7 mouse cellular contexts compared by ENCODE assay signal in genomic region chr16:92499324-92499723, GRCm38 (mm10). TPM values are rescaled to one million over a fixed set of nuclear protein-coding genes. Genes with fewer than 3 reads are reported as not detected.
A peak's percentile ranks its signal among the peaks of the same experiment; 100 is the strongest.
DNase-seq lines count a peak whose midpoint lies in the region; ATAC-seq and TF ChIP-seq lines count a peak whose summit lies in the region.

No protein-coding gene starts in this region.

- no peaks in the 10 kb centered on the region for H3K36me3 ChIP-seq in lung, postnatal 0 days (ENCODE audit: insufficient read depth, low read length)
- no peaks in the 10 kb centered on the region for H3K36me3 ChIP-seq in hindbrain, embryonic 14.5 days (replicated peaks; ENCODE audit: control insufficient read depth, insufficient read depth)
- no peaks in the 10 kb centered on the region for H3K36me3 ChIP-seq in midbrain, embryonic 11.5 days (ENCODE audit: control insufficient read depth, insufficient read depth, low read length)

- H3K4me3 ChIP-seq in lung, postnatal 0 days (ENCODE audit: low read depth, low read length) = peak overlapping the region; percentile 46
- H3K4me3 ChIP-seq in hindbrain, embryonic 14.5 days (replicated peaks; ENCODE audit: low read length) = peak overlapping the region; percentile 39
- peak overlapping the region; percentile 53; the same call in 1 of the 2 replicates for H3K4me3 ChIP-seq in midbrain, embryonic 11.5 days (ENCODE audit: low read depth, low read length)

- H3K4me1 ChIP-seq in lung, postnatal 0 days (ENCODE audit: insufficient read depth, low read depth, low read length) = 0 out of 2 replicates have a peak, but pooled peaks cover 3% of the 10 kb centered on the region
- H3K4me1 ChIP-seq in hindbrain, embryonic 14.5 days (replicated peaks; ENCODE audit: control insufficient read depth, insufficient read depth, low read length) = no peaks in the 10 kb centered on the region
- H3K4me1 ChIP-seq in midbrain, embryonic 11.5 days (ENCODE audit: control insufficient read depth, insufficient read depth, low read length) = peaks cover 7% of the 10 kb centered on the region; the same call in 1 of the 2 replicates

- no peaks in the 10 kb centered on the region for H3K9me3 ChIP-seq in lung, postnatal 0 days (ENCODE audit: low read length)
- no peaks in the 10 kb centered on the region for H3K9me3 ChIP-seq in hindbrain, embryonic 14.5 days (ENCODE audit: control insufficient read depth, low read length)
- no peaks in the 10 kb centered on the region for H3K9me3 ChIP-seq in midbrain, embryonic 11.5 days (ENCODE audit: control insufficient read depth, low read length)

- DNase-seq in lung, postnatal 0 days (ENCODE audit: low spot score) = no peak
- DNase-seq in lung, postnatal 14 days = no peak
- no peak for DNase-seq in hindbrain, embryonic 14.5 days (ENCODE audit: low spot score)
- peak; percentile 90 for DNase-seq in midbrain, embryonic 11.5 days (ENCODE audit: low spot score, missing footprints)
- DNase-seq in frontal cortex, postnatal 14 days (ENCODE audit: low spot score in 2 of 2) = no peak
- DNase-seq in testis, postnatal 10 days (ENCODE audit: low spot score) = no peak
- DNase-seq in urinary bladder, postnatal 14 days (ENCODE audit: low spot score) = no peak

- 15% methylated on average over 15 of the region's 15 CpGs for WGBS in lung, postnatal 0 days
- 18% methylated on average over 15 of the region's 15 CpGs for WGBS in hindbrain, embryonic 14.5 days
- 20% methylated on average over 15 of the region's 15 CpGs for WGBS in midbrain, embryonic 11.5 days

- peak overlapping the region; percentile 68 for H3K4me2 ChIP-seq in lung, postnatal 0 days (replicated peaks; ENCODE audit: low read depth, low read length)
- H3K4me2 ChIP-seq in hindbrain, embryonic 14.5 days (replicated peaks) = peak overlapping the region; percentile 70
- H3K4me2 ChIP-seq in midbrain, embryonic 11.5 days = peak overlapping the region; percentile 85

- no peak for ATAC-seq in lung, postnatal 0 days
- no peak for ATAC-seq in hindbrain, embryonic 14.5 days (ENCODE audit: low FRiP score)
- ATAC-seq in midbrain, embryonic 11.5 days (ENCODE audit: low FRiP score) = no peak

- no peak for TF ChIP-seq EP300 in lung, postnatal 0 days (IDR thresholded peaks at IDR 0.05)

- peak overlapping the region; percentile 19; the same call in 1 of the 2 replicates for H3K9ac ChIP-seq in lung, postnatal 0 days (replicated peaks; ENCODE audit: low read depth)
- no peak overlapping the region for H3K9ac ChIP-seq in hindbrain, embryonic 14.5 days
- H3K9ac ChIP-seq in midbrain, embryonic 11.5 days (ENCODE audit: low read length) = no peak overlapping the region

- H3K27ac ChIP-seq in lung, postnatal 0 days (ENCODE audit: low read length) = peak overlapping the region; percentile 9; the same call in 1 of the 2 replicates
- no peak overlapping the region for H3K27ac ChIP-seq in hindbrain, embryonic 14.5 days
- H3K27ac ChIP-seq in midbrain, embryonic 11.5 days (ENCODE audit: low read depth, low read length) = no peak overlapping the region

- H3K27me3 ChIP-seq in lung, postnatal 0 days (replicated peaks; ENCODE audit: insufficient read depth, low read length) = no peaks in the 10 kb centered on the region
- H3K27me3 ChIP-seq in hindbrain, embryonic 14.5 days (ENCODE audit: control insufficient read depth, insufficient read depth, low read length) = peaks cover 42% of the 10 kb centered on the region
- peaks cover 30% of the 10 kb centered on the region for H3K27me3 ChIP-seq in midbrain, embryonic 11.5 days (ENCODE audit: control insufficient read depth, insufficient read depth, low read length)

- TF ChIP-seq CTCF in lung, postnatal 0 days (IDR thresholded peaks at IDR 0.05) = no peak

RNA-seq across cellular contexts. Expression of gene Clic6, which starts 13.8 kb away (rescaled TPM):
- polyA plus RNA-seq in lung, postnatal 0 days (2015; fragmentation: Nextera tagmentation; extraction: Ambion mirVana) = 14.5 and 16.4 TPM in 2 replicates
- 6.5 and 9.3 TPM in 2 replicates for polyA plus RNA-seq in hindbrain, embryonic 14.5 days (2014; fragmentation: Nextera tagmentation; extraction: Ambion mirVana)
- polyA plus RNA-seq in midbrain, embryonic 11.5 days (2014; fragmentation: Nextera tagmentation; extraction: Ambion mirVana) = 0.47 and 0.72 TPM in 2 replicates

RNA-seq across cellular contexts. Expression of gene Rcan1, which starts 28.7 kb away (rescaled TPM):
- 54.7 and 56.1 TPM in 2 replicates for polyA plus RNA-seq in lung, postnatal 0 days (2015; fragmentation: Nextera tagmentation; extraction: Ambion mirVana)
- 76.8 and 92.3 TPM in 2 replicates for polyA plus RNA-seq in hindbrain, embryonic 14.5 days (2014; fragmentation: Nextera tagmentation; extraction: Ambion mirVana)
- polyA plus RNA-seq in midbrain, embryonic 11.5 days (2014; fragmentation: Nextera tagmentation; extraction: Ambion mirVana) = 38.6 and 40.7 TPM in 2 replicates
